Mouse (Mus musculus) limb, embryonic 14.5 days (tissue): ENCODE data around the gene Olfr574. TPM values are rescaled to one million over a fixed set of nuclear protein-coding genes. Genes with fewer than 3 reads are reported as not detected.

ENCODE experiments used
- ATAC-seq: fragments of 200-750 bp; cut with Nextera tagmentation; 2 replicates; pipeline ENCODE4 v1.8.0; 2017; ENCODE audit warnings: low read depth, moderate number of reproducible peaks, moderate TSS enrichment; ENCODE audit not compliant: low FRiP score
- DNase-seq: peaks from one replicate; pipeline ENCODE4 v3.0.0-alpha.2; 2015; ENCODE audit warnings: low spot score
- H3K27ac ChIP-seq: fragments of 300-500 bp; sonication (generic); replicated peaks from 2 replicates; pipeline ENCODE4 v1.5.1; 2014; ENCODE audit warnings: low read depth, mild to moderate bottlenecking, low read length, moderate library complexity, mixed read lengths
- H3K27me3 ChIP-seq: fragments of 300-500 bp; sonication (generic); 2 replicates; pipeline ENCODE4 v1.6.1; 2014; ENCODE audit warnings: low read length, mixed read lengths; ENCODE audit not compliant: control insufficient read depth, insufficient read depth
- H3K36me3 ChIP-seq: fragments of 300-500 bp; sonication (generic); 2 replicates; pipeline ENCODE4 v1.6.1; 2014; ENCODE audit warnings: mild to moderate bottlenecking, low read length, moderate library complexity, mixed read lengths; ENCODE audit not compliant: control insufficient read depth, insufficient read depth
- H3K4me1 ChIP-seq: fragments of 300-500 bp; sonication (generic); 2 replicates; pipeline ENCODE4 v1.6.1; 2014; ENCODE audit warnings: antibody characterized with exemption, low read length, mixed read lengths; ENCODE audit not compliant: control insufficient read depth, insufficient read depth
- H3K4me2 ChIP-seq: fragments of 300-500 bp; sonication (generic); replicated peaks from 2 replicates; pipeline ENCODE4 v1.6.1; 2014; ENCODE audit warnings: low read depth, mild to moderate bottlenecking, low read length, moderate library complexity; ENCODE audit not compliant: severe bottlenecking
- H3K4me3 ChIP-seq: fragments of 300-500 bp; sonication (generic); replicated peaks from 2 replicates; pipeline ENCODE4 v1.5.1; 2014; ENCODE audit warnings: low read length
- H3K9ac ChIP-seq: fragments of 300-500 bp; sonication (generic); 2 replicates; pipeline ENCODE4 v1.6.1; 2014; ENCODE audit warnings: mild to moderate bottlenecking, low read depth, low read length, moderate library complexity; ENCODE audit not compliant: severe bottlenecking
- H3K9me3 ChIP-seq: fragments of 300-500 bp; sonication (generic); 2 replicates; pipeline ENCODE4 v1.6.1; 2016; ENCODE audit warnings: low read length; ENCODE audit not compliant: control insufficient read depth
- POLR2A ChIP-seq: fragments of 200-500 bp; IDR thresholded peaks from 2 replicates; pipeline ENCODE4 v1.8.0; 2012; ENCODE audit warnings: inconsistent platforms, mild to moderate bottlenecking, moderate library complexity, borderline replicate concordance; ENCODE audit not compliant: insufficient read depth, insufficient read length; ENCODE audit errors: extremely low read depth
- WGBS: fragments of 180-500 bp; shearing (Covaris S2); extraction: QIAGEN DNeasy Blood & Tissue Kit; methylation state at CpG from one replicate; pipeline ENCODE4 v1.1.7; 2014; 5-methylcytosine and 5-hydroxymethylcytosine counted together
- polyA plus RNA-seq, 2 experiments: library from polyadenylated mRNA; depleted of rRNA in 1 of 2; stranded (reverse) in 1 of 2; unstranded in 1 of 2; fragments of >200 nt; fragmentation: Nextera tagmentation in 1 of 2; extraction: Ambion mirVana in 1 of 2; gene quantifications; 2 replicates each; pipeline versions ENCODE4 v1.2.1 to v1.2.3; 2012 to 2014

Olfr574 gene
- polyA plus RNA-seq, 2 experiments = not detected

- Histone ChIP-seq H3K27ac (no peak within 1 kb of the TSS), H3K4me2 (no peak within 1 kb of the TSS), H3K9me3 (no peaks in the 10 kb centered on the region), H3K36me3 (no peaks in the 10 kb centered on the region), H3K27me3 (no peaks in the 10 kb centered on the region), H3K4me3 (no peak within 1 kb of the TSS), H3K9ac (no peak within 1 kb of the TSS), H3K4me1 (no peaks in the 10 kb centered on the region)
- 63% methylated on average over 1 of the region's 1 CpGs for WGBS
- ATAC-seq (no peak), DNase-seq (no peak)
- no peak for TF ChIP-seq POLR2A
Measured at GRCm38 (mm10) chr7:102924109-102924508, 24.2 kb upstream of the Olfr574 start, which contains the start of gene Olfr572. Olfr572 (plus strand) TSS chr7:102924409.

DNA sequence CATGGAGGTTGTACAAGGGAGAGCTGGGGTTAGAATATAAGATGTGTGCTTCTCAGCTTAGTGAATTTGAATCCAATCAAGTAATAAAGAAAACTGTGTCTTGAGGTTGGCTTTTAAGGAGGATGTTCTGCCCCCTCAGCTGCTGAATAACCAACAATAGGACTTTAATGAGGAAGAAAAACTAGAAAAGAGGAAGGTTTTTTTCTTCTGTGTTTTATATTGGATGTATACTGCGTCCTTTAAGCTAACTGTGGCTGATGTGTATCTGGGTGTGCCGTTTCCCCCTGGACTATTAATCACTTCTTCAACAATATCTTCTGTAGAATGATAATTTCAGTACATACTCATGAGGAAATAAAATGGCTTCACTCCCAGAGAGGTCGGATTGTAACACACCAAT lies 21.2 kb upstream of the Olfr574 start:
- Histone ChIP-seq H3K36me3 (no peaks in the 10 kb centered on the region), H3K4me2 (no peak overlapping the region), H3K4me1 (no peaks in the 10 kb centered on the region), H3K27me3 (no peaks in the 10 kb centered on the region), H3K9ac (no peak overlapping the region), H3K4me3 (no peak overlapping the region), H3K27ac (no peak overlapping the region), H3K9me3 (no peaks in the 10 kb centered on the region)
- ATAC-seq (no peak), DNase-seq (no peak)
- WGBS = 68% methylated on average over 3 of the region's 3 CpGs
- TF ChIP-seq POLR2A = no peak

- Histone ChIP-seq H3K36me3 (no peaks in the 10 kb centered on the region), H3K4me1 (no peaks in the 10 kb centered on the region), H3K9ac (no peak within 1 kb of the TSS), H3K27ac (no peak within 1 kb of the TSS), H3K4me2 (no peak within 1 kb of the TSS), H3K9me3 (no peaks in the 10 kb centered on the region), H3K27me3 (no peaks in the 10 kb centered on the region), H3K4me3 (no peak within 1 kb of the TSS)
- TF ChIP-seq POLR2A = no peak
- WGBS = 82% methylated on average over 2 of the region's 2 CpGs
- DNase-seq (no peak), ATAC-seq (no peak)
Measured at GRCm38 (mm10) chr7:102942475-102942874, 5.8 kb upstream of the Olfr574 start, which contains the start of gene Olfr573-ps1. Olfr573-ps1 (minus strand) TSS chr7:102942575.

DNA sequence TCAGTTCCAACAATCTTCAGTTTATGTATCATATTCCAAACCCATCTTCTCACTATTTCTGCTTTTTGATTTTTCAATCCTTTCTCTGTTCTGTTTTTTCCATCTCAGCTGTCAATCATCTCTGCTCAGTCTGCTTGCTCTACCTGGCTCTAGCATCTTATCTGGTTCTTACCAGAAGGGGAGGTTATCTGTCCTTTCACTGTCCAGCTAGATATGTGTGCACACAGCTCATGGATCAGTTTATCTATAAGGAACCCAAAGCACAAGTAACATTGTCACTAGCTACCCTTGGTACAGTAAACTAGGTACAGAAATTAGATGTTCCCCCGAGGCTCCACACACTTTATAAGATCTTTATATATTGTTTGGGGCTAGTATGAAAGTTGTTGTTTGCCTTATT lies 4.8 kb upstream of the Olfr574 start:
- no peak overlapping the region for H3K4me3 ChIP-seq
- no peaks in the 10 kb centered on the region for H3K27me3 ChIP-seq
- H3K4me1 ChIP-seq = no peaks in the 10 kb centered on the region
- no peak overlapping the region for H3K4me2 ChIP-seq
- H3K27ac ChIP-seq = no peak overlapping the region
- no peak overlapping the region for H3K9ac ChIP-seq
- H3K9me3 ChIP-seq = no peaks in the 10 kb centered on the region
- DNase-seq (no peak), ATAC-seq (no peak)
- H3K36me3 ChIP-seq = no peaks in the 10 kb centered on the region
- no peak for TF ChIP-seq POLR2A
- WGBS = 74% methylated on average over 1 of the region's 1 CpGs

GRCm38 (mm10) chr7:102950732-102951131 lies 2.5 kb downstream of the Olfr574 start:
- Histone ChIP-seq H3K4me2 (no peak overlapping the region), H3K27ac (no peak overlapping the region), H3K36me3 (no peaks in the 10 kb centered on the region), H3K27me3 (no peaks in the 10 kb centered on the region), H3K9ac (no peak overlapping the region), H3K9me3 (no peaks in the 10 kb centered on the region), H3K4me1 (no peaks in the 10 kb centered on the region), H3K4me3 (no peak overlapping the region)
- WGBS = 44% methylated on average over 1 of the region's 1 CpGs
- no peak for TF ChIP-seq POLR2A
- ATAC-seq (no peak), DNase-seq (no peak)

DNA sequence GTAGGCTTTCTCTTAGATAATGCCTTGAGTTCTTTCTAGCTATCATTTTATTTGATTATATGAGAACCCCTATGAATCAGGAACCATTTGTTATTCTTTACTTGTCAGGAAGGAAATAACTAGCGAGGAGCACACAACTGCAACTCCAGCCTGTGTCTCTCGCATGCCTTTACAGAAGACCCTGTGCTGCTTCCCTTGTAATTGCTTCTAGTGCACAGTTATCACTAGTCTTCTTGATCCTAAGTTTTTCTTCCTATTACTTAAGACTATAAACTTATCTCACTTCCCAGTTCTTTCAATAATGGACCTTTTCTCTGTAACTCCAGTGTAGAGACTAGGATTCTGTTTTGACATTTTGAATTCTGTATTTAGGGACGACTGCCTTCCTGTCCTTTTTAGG lies 9.9 kb downstream of the Olfr574 start:
- no peaks in the 10 kb centered on the region for H3K9me3 ChIP-seq
- H3K36me3 ChIP-seq = no peaks in the 10 kb centered on the region
- no peak overlapping the region for H3K4me3 ChIP-seq
- TF ChIP-seq POLR2A = no peak
- H3K4me1 ChIP-seq = no peaks in the 10 kb centered on the region
- no peak overlapping the region for H3K27ac ChIP-seq
- ATAC-seq (no peak), DNase-seq (no peak)
- no peak overlapping the region for H3K4me2 ChIP-seq
- H3K27me3 ChIP-seq = no peaks in the 10 kb centered on the region
- H3K9ac ChIP-seq = no peak overlapping the region
- 69% methylated on average over 3 of the region's 3 CpGs for WGBS
